Mouse (Mus musculus): ENCODE measurements at regions not wholly inside any gene's neighbourhood (a gene's known extent, or its start where the extent isn't known, plus 50 kb on each side); places are given as distances from the start of the nearest gene placed in this dataset.

DNA sequence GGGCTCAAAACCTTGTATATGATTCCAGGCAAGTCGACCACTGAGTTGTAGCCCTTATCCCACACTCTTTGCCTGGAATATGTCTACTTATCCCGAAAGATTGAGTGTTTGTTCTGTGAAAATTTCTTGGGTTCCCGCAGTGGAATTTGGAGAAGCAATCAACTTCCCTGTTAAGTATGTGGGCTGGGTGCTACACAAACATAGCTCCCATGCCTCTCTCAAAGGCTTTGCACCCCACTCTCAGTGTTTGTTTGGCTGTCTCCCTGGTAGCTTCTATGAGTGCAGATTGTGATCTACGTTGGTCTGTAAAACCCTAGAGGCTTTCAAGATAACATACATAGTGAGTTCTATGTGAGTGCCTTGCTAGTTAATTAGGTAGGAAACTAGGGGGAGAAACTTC lies 1184.2 kb downstream of the 4930447A16Rik start:
- no peak for DNase-seq (ENCODE audit: low read depth)
- TF ChIP-seq POLR2A (IDR thresholded peaks at IDR 0.05; ENCODE audit: borderline replicate concordance, extremely low read depth, insufficient read depth, insufficient read length, poor library complexity, severe bottlenecking) (no peak), CTCF (IDR thresholded peaks at IDR 0.05; ENCODE audit: borderline replicate concordance, extremely low read depth, insufficient read depth, insufficient read length) (no peak)

All from brain, embryonic 14.5 days (tissue).